Mouse (Mus musculus): ENCODE results near the gene Igf2bp3.
A peak's percentile ranks its signal among the peaks of the same experiment; 100 is the strongest.
"Not testable (repeated sequence)": the region's sequence is repeated elsewhere in the genome, so short reads cannot be mapped to it uniquely, and the experiment has no call there.

Igf2bp3 gene

DNA sequence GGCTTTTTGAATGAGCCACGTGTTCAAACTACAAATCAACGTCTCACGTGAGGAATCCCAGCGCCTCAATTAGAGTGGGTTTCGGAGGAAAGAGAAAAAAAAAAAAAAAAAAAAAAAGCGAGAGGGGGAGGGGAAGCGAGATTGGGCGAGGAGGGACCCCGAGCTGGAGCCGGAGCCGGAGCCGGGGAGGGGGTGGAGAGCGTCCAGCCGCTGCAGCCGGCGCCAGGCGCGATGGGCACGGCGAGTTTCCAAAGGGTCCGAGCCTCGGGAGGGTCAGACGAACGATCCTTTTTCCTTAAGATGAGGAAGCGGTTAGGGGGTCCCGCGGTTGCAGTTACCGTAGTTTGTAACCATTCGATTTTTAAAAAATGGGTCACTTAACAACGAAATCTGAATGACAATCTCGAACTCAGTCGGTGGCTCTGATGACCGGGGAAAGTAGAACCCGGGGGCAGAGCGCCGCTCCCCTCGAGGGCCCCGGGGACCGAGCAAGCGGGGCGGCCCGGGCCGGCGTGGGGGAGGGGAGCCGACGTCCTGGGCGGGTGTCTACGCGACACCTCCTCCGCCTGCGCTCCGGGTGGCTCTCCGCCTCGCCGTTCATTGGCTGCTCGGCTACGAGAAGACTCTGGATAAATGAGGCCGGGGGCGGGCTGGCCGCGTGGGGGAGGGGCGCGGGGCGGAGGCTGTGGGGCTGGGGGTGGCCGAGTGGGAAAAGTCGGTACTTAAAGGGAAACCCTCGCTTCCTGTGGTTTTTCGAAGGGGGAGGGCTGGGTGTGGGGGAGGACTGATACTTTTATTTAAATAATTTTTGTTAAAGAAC lies at the start of gene Igf2bp3:
Gene Igf2bp3, minus strand, starts transcription at position 30 of the 820 bp plus-strand sequence.
- DNase-seq = peak; percentile 83

DNA sequence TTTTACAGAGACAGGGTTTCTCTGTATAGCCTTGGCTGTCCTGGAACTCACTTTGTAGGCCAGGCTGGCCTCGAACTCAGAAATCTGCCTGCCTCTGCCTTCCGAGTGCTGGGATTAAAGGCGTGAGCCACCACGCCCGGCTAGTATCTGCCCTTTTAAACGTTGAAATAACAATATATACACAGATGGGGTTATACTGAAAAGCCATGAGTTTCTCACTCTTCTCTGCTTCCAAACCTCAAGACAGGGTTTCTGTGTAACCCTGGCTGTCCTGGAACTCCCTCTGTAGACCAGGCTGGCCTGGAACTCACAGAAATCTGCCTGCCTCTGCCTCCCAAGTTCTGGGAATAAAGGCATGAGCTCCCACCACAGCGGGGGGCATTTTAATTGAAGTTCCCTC lies 49.7 kb upstream of the Igf2bp3 start:
- not testable (repeated sequence) for DNase-seq

DNA sequence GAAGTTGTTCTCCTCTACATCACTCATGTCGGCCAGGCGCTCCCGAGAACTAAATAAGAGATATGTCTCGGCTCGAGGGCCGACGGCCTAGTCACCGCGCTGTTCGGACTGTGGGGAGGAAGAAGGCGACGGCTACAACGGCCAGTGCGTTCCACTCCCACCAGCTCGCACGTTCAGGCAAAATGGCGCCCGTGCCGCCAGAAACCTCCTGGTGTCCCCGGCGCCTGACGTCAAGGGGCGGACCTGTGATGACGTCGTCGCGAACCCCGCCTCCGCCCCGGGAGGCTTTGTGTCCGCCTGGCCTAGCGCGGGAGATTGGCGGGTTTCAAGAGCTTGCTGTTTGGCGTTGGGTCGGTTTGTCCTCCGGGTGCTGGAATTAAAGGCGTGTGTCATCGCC lies 49.1 kb upstream of the Igf2bp3 start, which contains the start of gene Tra2a:
Gene Tra2a, minus strand, starts transcription at position 187 of the 397 bp plus-strand sequence.
- DNase-seq = peak; percentile 99

DNA sequence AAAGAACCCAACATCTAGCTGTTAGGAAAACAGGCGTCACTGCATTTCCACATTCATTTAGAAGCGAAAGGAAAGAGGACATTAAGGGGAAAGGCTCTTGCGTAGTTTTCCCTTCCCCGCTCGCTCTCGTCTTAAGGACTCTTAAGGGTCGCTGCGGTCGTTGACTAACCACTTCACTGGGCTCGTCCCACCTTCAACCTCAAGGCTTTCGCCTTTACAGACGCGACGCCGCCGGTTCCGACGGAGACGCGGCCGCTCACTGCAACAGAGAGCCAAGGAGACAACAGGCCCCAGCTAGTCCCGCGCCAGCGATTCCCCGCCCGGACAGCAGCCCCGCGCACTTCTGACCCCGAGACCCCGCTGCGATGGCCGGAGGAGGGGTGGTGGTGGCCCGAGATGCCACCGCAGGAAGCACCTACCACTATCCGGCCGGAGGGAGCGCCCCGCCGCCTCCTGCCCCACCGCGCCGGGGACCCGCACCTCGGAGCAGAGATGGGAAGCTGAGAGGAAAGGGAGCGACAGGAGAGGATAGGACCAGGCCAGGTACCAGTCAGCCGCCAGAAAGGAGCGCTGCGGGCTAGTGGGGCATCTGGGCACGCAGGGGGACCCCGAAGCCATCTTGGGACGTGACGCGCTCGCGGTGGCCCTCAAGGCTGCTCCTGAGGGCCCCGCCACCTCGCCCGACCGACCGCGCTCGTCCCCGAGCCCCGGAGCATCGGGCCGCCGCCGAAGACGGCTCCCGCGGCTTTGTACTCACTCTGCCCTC lies 48.5 kb upstream of the Igf2bp3 start:
- peak; percentile 70 for DNase-seq

DNA sequence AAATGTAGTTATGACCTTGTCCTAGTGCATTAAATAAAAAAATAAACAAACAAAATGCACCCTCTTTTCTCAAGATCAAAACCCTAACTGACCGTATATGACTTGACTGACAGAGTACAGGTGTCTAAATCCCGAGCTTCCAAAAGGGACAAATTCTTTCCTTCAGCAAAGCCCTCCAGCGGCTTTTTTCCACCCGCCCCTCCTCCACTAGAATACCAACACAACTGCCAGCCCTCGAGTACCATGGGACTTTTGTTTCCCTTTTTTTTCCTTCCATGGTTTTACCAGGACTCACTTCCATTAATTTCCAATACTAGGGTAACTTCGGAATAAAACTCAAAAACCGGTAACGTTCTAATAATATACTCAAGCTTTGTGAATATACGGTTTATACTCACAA lies 47.7 kb upstream of the Igf2bp3 start:
- DNase-seq = peak; percentile 27

DNA sequence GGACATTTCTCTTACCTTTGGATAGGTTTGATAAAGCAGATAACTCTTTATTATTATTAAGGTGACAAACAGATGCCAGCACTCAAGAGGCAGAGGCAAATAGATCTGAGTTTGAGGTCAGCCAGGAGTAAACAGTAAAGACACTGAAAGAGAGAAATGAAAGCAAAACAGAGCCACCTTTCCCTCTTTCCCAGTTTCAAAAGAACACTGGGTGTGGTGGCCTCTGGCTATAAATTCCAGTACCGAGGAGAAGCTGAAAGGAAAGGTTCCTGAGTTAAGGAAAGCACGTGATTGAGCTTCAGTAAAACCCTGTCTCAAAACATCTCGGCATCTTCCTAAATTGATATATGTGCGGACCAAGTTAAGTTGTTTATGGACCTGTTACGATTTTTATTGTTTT lies 45.0 kb upstream of the Igf2bp3 start:
- no peak for DNase-seq

DNA sequence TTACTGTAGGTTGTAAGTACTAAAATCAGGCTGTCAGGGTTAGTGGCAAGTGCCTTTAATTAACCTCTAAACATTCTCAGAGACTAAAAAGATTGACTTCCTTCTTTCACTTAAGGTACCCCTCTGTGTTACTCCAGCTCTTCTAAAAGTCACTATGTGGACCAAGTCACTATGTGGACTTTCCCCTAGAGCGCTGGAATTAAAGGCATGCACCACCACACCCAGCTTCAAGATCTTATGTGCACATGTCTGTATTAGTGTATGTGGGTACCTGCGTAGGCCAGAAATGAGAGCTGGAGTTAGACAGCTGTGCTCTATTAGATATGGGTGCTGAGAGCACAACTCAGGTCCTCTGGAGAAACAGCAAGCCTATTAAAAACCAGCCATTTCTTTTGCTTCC lies 43.1 kb upstream of the Igf2bp3 start:
- no peak for DNase-seq

DNA sequence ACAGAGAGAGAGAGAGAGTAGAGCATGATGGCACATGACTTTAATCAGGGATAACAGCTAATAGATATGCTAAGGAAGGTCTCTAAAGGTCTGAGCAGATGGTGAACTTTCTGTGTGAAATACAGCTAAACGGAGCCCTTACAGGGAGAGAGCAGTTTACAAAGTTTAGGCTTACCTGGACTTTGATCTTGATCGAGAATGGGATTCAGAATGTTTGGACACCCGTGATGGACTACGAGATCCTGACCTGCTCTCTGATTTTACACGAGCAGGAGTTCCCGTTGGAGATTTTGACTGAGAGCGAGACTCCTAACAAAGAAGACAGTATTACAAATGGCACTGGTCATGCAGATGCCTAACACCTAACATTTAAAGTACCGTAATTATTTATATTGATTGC lies 37.5 kb upstream of the Igf2bp3 start:
- no peak for DNase-seq

DNA sequence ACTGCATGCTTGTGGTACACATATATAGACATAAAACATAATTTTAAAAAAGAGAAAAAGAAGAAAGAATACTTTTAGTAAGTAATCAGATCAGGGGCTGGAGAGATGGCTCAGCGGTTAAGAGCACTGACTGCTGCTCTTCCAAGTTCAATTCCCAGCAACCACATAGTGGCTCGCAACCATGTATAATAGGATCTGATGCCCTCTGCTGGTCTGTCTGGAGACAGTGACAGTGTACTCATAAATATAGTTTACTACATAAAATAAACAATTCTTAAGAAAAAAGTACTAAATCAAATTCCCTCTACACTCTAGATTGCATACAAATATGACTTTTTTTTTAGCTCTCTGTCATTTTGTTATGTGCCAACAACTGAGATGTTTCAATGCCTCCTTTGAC lies 36.4 kb upstream of the Igf2bp3 start:
- no peak for DNase-seq

DNA sequence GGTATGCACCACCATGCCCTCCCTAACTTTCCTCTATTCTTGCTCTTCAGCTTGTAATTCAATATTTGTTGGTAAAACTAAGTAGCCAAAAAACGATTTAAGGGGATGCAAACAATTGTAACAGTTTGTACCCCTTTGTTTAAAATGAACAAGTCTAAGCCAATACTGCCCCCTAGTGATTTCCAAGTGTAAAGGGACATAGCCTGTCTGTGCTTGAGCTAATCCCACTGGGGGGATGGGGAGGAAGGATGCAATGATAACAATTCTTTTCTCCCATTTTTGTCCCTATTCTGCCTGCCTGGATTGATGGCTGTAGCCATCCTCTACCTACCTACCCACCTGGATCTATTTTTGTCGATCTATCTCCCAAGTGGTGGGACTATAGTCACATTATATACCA lies 32.5 kb upstream of the Igf2bp3 start:
- no peak for DNase-seq

DNA sequence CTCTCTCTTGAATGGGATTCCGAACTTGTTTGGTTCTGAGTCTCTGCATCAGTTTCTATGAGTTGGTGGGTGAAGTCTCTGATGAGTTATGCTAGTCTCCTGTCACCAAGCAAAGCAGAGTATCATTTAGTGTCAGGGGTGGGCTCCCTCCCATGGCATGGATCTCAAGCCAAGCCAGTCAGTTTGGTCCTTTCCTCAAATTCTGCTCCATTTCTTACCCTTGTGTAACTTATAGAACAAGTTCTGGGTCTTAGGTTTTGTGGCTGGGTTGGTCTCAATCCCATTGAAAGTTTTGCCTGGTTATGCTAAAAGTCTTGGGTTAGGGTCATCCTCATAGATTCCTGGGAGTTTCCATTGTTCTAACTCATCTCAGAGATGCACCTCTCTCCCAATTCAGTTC lies 27.6 kb upstream of the Igf2bp3 start:
- no peak for DNase-seq

DNA sequence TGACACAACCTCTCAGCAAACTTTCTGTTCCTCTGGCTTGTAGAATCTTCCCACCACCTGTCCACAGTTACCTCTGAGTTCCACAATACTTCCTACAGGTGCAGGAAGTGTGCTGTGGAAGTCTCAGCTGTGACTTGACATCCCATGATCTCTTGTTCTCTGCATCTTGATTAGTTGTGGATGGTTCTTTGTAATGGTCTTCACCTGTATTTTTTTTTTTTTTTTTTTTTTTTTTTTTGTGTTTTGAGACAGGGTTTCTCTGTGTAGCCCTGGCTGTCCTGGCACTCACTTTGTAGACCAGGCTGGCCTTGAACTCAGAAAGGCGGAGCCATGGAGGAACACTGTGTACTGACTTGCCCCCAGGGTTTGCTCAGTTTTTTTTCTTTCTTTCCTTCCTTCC lies 26.8 kb upstream of the Igf2bp3 start:
- DNase-seq = no peak

DNA sequence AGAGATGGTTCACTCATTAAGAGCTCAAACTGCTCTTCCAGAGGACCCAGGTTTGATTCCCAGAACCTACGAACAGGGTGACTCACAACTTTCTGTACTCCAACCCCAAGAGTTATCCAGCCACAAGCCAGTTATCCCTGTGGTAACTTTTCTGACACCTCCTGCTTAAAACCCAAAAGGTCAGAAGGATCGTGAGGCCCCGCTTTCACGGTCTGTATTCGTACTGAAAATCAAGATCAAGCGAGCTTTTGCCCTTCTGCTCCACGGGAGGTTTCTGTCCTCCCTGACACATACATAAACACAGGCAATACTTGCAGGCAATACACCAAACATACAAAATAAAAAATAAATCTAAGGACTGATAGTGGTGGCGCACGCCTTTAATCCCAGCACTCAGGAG lies 21.6 kb upstream of the Igf2bp3 start:
- peak; percentile 100 for DNase-seq

DNA sequence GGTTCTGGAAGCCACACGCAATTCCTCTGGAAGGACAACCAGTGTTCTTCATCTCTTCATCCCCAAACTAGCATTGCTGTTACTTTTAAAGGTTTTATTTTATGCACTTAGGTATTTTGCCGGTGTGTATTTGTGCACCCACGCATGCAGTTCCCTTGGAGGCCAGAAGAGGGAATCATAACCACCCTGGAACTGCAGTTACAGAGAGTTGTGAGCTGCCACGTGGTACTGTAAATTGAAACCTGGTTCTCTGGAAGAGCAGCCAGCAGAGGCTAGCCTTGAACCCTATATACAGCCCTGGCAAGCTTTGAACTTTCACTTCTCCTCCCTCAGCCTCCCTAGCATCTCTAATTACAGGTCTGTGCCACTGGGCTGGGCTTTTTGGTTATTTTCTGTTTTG lies 18.6 kb upstream of the Igf2bp3 start:
- DNase-seq = no peak

DNA sequence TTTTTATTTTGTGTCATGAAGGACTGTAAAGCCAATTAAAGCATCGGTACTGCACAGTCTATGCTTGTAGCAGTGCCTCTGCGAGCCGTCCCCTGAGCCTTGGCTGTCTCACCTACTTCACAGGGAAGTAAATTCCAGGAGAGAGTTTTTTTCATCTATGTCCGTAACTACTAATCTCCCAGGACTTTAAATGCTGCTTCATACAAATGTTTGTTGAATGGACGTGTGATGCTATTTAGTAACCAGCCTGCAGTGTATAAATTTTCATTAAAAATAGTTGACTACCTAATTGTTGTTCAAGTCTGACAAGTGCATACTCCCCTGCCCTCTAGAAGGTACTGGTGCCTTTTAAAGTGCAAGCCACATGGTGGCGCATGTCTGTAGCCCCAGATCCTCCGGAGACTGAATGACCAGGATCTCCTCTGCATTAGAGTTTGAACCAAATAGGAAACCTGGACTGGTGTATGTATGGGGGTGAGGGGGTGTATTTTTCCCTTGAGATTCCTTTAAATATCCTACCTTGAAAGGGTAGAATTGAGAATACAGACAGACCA lies 13.4 kb upstream of the Igf2bp3 start:
- peak; percentile 70 for DNase-seq

DNA sequence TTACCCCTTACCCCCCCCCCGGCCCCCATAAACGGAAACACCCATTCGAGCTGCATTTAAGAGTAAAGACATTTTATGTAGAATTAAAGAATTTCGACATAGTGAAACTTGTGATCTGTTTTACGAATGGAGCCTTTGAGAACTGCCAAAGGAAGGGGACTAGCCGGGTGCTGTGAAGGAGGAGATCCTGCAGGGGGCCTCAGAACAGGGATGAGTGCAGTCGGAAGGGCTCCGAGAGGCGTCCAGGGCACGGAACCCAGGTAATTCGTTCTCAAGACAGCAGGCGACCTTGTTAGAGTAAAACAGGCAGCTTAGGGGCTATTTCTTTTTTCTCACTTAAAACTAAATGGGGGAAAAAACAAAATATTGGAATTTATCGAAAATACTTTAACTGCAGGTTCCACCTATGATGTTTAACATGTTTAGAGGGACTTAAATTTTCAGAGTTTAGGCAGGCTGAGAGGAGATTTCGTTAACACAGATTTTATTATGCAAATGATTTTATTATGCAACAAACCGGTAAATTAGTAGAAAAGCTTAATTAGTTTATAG lies 12.5 kb upstream of the Igf2bp3 start:
- DNase-seq = peak; percentile 33

DNA sequence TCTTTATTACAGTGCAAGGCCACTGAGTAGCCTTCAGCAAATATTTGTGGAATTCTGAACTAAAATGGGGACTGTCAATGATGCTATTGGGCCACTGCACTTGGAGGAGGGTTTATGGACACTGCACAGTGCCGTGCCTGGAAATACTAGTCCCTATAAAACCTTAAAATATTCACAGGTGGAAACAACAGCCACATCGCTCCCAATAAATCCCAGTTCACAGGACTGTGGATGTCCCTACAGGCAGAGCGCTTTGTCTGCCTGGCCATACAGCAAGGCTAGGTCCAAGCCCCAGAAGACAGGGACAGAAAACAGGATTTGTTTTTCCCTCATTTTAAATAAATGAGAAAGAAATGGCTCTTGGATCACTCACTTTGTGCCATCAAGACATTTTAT lies 11.0 kb upstream of the Igf2bp3 start:
- no peak for DNase-seq

DNA sequence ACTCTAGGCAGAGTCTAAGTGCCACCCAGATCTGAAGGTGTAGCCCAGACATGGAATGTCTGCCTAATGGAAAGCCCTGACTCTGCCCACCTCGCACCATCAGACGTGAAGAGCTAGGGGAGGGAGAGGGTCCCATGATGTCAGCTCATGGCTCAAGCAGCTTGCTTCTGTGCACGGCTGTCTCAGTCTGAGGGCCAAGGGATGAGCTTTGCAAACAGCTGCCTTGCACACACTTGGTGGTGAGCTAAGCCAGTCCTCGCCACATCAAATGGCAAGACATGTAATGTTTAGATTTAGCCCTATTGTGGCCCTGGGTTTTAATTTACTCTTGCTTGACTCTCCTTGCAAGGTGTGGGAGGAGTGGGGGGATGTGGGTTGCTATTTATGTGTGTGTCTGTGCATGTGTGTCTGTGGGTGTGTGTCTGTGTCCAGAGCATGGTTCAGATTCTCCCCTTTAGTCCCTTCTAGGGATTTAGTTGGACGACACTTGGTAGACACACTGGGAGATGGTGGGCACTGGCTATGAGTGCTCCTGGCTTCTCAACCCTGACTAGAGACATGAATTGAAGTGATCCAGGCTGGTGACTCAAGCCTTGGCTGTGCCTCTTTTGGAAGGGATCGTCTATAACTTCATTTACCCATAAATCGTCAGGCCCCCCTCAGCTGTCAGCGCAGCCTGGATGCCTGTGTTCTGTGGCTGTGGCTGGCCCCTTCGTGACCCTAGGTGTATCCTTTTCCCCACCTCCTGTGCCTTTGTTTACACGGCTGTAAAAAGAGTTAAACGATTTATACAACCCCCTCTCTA lies 10.4 kb upstream of the Igf2bp3 start:
- no peak for DNase-seq

DNA sequence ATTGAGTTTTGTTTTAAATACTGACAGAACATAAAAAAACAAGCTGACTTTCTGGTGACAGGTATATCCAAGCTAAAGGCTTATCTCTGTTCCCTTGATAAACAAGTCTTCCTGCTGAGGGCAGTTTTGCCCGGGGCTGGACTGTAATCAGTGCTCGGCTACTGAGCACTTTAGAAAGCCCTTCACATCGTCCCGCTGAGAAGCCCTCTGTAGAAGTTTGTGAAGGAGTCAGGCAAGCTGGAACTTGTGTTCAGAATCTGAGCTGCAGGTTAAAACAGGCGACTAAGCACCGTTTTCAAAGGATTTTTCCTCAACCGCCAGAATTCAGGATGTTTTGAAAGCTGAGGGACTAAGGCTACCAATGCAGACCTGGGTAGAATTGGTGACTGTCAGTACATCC lies 7.1 kb upstream of the Igf2bp3 start:
- DNase-seq = no peak

DNA sequence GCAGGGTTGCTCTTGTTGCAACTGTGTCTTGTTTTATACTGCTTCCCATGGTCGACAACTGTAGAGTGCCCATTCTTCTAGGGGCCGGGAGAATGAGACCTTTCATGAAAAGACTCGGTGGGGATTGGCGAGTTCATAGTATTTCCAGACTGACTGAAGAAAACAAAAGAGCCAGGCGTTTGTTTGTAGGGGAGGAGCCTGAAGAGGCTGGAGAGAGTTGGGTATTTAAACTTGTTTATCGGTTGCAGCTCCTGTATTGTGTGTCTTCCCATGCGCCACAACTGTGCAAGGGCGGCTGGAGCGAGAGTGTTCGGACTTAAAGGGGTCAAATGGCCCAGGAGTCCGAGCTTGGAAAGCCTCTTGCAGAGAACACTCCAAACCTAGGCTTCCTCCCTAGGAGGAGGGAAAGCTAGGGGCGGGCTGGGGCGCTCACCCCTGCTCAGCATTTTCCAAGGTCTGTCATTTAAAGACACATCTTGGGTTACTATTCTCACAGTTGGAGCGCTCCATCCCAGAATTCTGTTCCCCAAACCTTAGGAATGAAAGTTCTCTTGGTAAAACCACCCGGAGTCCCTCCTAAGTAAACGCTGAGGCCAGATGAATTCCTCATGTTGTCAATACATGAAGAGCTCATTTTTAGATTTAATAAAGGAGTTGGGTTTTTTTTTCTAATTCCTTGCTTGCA lies 5.3 kb upstream of the Igf2bp3 start:
- peak; percentile 18 for DNase-seq

DNA sequence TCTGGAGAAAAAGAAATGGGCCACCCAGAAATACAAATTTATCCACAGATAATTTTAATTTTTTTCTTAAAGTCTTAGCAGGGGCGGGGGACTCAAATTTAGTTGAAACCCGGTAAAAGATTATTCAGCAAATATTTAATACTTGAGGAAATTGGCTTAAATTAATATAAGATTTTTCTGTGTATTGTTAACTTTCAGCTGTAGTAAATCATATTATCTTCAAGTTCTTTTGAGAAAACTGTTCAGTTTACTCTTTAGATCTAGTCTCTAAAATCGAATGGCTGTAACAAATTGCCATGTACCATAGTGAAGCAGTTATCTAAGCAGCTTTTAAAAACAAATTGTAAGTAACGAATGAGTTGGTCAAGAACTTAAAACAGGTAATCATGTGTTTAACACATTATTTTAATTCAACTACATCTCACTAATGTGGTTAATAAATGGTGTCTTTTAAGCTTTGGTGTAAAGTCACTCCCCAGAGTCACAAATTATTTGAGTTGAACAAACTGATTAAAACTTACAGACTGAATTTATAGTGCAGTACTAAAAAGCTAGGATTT lies 4.3 kb upstream of the Igf2bp3 start:
- no peak for DNase-seq
